Mouse (Mus musculus) stomach, embryonic 15.5 days (tissue): ENCODE measurements at regions not wholly inside any gene's neighbourhood (a gene's known extent, or its start where the extent isn't known, plus 50 kb on each side); places are given as distances from the start of the nearest gene placed in this dataset.

Source experiments
- ATAC-seq: fragments of 200-750 bp; cut with Nextera tagmentation; 2 replicates; pipeline ENCODE4 v1.8.0; 2017; ENCODE audit warnings: low read depth, moderate number of reproducible peaks, moderate TSS enrichment; ENCODE audit not compliant: insufficient read depth, low FRiP score
- H3K27ac ChIP-seq: fragments of 300-500 bp; sonication (generic); 2 replicates; pipeline ENCODE4 v1.5.1; 2015; ENCODE audit warnings: mild to moderate bottlenecking, inconsistent platforms
- H3K27me3 ChIP-seq: fragments of 300-500 bp; sonication (generic); replicated peaks from 2 replicates; pipeline ENCODE4 v1.6.1; 2015; ENCODE audit warnings: inconsistent platforms
- H3K36me3 ChIP-seq: fragments of 300-500 bp; sonication (generic); 2 replicates; pipeline ENCODE4 v1.6.1; 2015; ENCODE audit warnings: inconsistent platforms
- H3K4me1 ChIP-seq: fragments of 300-500 bp; sonication (generic); 2 replicates; pipeline ENCODE4 v1.6.1; 2015; ENCODE audit warnings: inconsistent platforms
- H3K4me2 ChIP-seq: fragments of 300-500 bp; sonication (generic); 2 replicates; pipeline ENCODE4 v1.6.1; 2015; ENCODE audit warnings: mild to moderate bottlenecking, inconsistent platforms
- H3K4me3 ChIP-seq: fragments of 300-500 bp; sonication (generic); replicated peaks from 2 replicates; pipeline ENCODE4 v1.5.1; 2015; ENCODE audit warnings: inconsistent platforms
- H3K9ac ChIP-seq: fragments of 300-500 bp; sonication (generic); 2 replicates; pipeline ENCODE4 v1.6.1; 2015; ENCODE audit warnings: inconsistent platforms
- H3K9me3 ChIP-seq: fragments of 300-500 bp; sonication (generic); 2 replicates; pipeline ENCODE4 v1.6.1; 2016; ENCODE audit warnings: inconsistent platforms
- WGBS: fragments of 180-500 bp; shearing (Covaris S2); methylation state at CpG from one replicate; pipeline ENCODE4 v1.1.7; 2015; 5-methylcytosine and 5-hydroxymethylcytosine counted together

DNA sequence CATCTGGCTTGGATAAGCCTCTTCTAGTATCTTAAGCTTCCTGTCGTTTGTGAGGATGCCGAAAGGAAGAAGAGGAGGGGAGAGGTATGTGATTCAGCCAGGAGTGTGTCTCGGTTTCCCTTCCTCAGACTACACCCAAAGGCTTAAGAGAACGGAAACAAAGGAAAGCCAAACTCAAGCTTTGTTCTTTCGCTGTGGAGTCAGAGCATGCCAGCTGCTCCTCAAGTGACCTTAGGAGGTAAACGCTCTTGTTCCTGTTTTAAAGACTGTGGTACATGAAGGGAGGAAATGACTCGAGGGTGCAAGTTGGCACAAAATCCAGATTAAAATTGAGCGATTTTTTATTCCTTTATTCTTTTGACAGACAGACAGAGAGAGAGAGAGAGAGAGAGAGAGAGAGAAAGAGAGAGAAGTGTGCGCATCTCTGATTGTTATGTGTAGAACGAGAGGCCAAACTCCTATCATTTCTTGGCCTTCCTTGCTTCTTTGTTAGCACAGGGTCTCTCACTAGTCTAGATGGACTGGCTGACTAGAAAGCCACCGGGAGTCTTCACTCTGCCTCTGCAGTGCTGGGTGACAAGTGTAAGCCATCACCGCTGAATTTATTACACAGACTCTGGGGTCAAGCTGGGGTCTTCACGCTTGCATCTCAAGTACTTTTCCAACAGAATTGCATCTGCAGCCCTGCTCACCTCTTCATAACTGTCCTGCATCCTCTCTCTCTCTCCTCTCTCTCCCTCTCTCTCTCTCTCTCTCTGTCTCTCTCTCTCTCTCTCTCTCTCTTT is 151.5 kb upstream of the Pde3a start:
- Histone ChIP-seq H3K9ac (no peak overlapping the region), H3K36me3 (no peaks in the 10 kb centered on the region), H3K9me3 (no peaks in the 10 kb centered on the region), H3K4me3 (no peak overlapping the region), H3K4me2 (no peak overlapping the region), H3K27ac (no peak overlapping the region), H3K4me1 (no peaks in the 10 kb centered on the region), H3K27me3 (no peaks in the 10 kb centered on the region)
- 40% methylated on average over 13 of the region's 13 CpGs for WGBS
- ATAC-seq = no peak

DNA sequence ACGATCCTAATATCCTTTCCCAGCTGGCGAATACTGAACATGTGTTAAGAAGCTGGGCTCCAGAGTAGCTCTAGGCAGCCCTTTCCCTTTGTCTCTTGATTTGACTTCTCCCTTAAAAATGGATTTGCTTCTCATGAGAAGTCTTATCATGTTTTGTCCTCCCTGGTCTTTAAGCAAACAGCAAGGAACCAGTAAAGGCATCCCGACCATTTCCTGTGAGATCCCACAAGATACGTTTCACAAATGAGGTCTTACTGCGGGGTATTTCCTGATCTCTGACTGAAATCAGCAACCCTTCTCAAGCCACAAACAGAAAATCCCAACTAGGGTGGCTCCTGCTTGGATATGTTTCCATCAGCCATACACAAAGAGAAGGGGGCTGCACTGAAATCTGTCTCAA is 130.8 kb upstream of the Pde3a start:
- no peak overlapping the region for H3K9ac ChIP-seq
- H3K36me3 ChIP-seq = no peaks in the 10 kb centered on the region
- H3K4me3 ChIP-seq = no peak overlapping the region
- no peak overlapping the region for H3K27ac ChIP-seq
- no peak overlapping the region for H3K4me2 ChIP-seq
- no peak for ATAC-seq
- 49% methylated on average over 5 of the region's 5 CpGs for WGBS
- no peaks in the 10 kb centered on the region for H3K27me3 ChIP-seq
- no peaks in the 10 kb centered on the region for H3K4me1 ChIP-seq
- H3K9me3 ChIP-seq = no peaks in the 10 kb centered on the region

DNA sequence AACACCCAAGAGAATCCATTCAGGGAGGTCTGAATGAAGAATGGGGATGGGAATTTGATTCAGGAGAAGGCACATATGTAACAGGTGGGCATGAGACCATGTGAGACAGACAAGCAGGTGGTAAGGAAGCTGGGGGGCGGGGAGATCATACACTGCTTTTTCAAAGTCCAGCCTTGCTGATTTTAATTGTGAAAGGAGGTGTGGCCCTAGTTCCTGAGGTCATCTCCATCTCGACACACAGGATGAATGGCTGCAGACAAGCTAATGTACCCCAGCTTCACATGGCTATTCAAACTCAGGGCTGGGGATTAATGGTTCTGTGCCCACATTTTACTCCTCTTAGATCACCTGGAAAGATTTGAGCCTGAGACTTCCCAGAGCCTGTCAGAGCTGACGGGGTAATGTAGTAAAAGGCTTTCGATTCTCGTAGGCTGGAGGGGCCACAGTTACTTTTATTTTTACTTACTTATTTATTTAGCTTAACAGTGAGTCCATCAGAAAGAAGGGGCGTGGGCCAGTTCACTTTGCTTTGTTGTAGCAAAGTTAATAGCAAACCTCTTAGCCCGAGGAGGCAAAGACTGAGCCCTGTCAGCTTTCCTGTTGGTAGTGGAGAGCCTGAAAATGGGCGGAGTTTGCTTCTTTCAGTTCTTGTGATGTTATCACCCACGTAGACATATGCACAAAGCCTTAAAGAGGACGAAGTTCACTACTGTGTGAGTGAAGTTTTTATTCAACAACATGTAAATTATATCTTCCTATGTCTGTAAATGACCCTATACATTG is 122.3 kb upstream of the Pde3a start:
- Histone ChIP-seq H3K27ac (no peak overlapping the region), H3K4me1 (no peaks in the 10 kb centered on the region), H3K9me3 (no peaks in the 10 kb centered on the region), H3K9ac (no peak overlapping the region), H3K27me3 (no peaks in the 10 kb centered on the region), H3K4me2 (no peak overlapping the region), H3K36me3 (no peaks in the 10 kb centered on the region), H3K4me3 (no peak overlapping the region)
- 42% methylated on average over 10 of the region's 10 CpGs for WGBS
- no peak; the same call in 1 of the 2 replicates for ATAC-seq

DNA sequence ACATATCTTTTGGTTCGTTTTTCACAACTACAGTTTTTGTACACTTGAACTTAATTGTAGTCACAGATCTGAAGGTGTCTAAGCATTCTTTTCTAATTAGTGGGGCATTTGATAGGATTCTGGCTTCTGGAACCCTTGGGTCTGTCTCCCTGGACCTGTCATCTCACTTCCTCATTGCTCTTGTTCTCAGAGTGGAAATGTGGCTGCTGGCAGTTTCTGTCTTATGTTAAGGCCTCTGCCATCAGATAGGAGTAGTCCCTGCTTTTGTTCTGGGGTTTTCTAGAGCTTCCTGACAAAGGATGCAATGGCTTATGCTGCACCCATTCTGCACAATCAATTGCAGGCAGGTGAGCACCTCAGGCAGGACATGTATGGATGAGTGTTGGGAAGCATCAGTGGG is 119.5 kb upstream of the Pde3a start:
- no peaks in the 10 kb centered on the region for H3K9me3 ChIP-seq
- ATAC-seq = no peak
- H3K36me3 ChIP-seq = no peaks in the 10 kb centered on the region
- no peak overlapping the region for H3K4me2 ChIP-seq
- no peak overlapping the region for H3K9ac ChIP-seq
- H3K4me3 ChIP-seq = no peak overlapping the region
- H3K27ac ChIP-seq = no peak overlapping the region
- no peaks in the 10 kb centered on the region for H3K27me3 ChIP-seq
- 76% methylated on average over 1 of the region's 1 CpGs for WGBS
- H3K4me1 ChIP-seq = no peaks in the 10 kb centered on the region; the same call in 1 of the 2 replicates

DNA sequence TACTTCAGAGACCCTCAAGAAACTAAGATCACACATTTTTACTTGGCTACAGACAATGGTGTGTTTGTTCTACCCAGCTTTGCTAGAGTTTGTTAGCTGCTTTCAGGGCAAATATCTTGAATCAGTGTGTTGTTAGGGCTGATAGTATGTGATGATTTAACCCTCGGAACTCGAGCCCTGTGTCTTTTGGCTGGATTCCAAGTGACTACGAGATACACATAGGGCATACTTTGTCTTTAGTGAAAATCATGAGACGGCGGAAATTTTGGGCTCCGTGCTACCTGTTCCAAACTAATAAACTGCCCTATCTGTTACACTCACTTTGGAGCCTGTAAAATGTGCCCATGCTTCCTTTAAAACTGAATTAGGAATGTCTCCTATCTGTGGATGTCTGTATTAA is 114.9 kb upstream of the Pde3a start:
- 60% methylated on average over 6 of the region's 6 CpGs for WGBS
- Histone ChIP-seq H3K9me3 (no peaks in the 10 kb centered on the region), H3K27ac (no peak overlapping the region), H3K27me3 (no peaks in the 10 kb centered on the region), H3K4me1 (no peaks in the 10 kb centered on the region; the same call in 1 of the 2 replicates), H3K36me3 (no peaks in the 10 kb centered on the region), H3K4me3 (no peak overlapping the region), H3K9ac (no peak overlapping the region), H3K4me2 (no peak overlapping the region)
- no peak for ATAC-seq

DNA sequence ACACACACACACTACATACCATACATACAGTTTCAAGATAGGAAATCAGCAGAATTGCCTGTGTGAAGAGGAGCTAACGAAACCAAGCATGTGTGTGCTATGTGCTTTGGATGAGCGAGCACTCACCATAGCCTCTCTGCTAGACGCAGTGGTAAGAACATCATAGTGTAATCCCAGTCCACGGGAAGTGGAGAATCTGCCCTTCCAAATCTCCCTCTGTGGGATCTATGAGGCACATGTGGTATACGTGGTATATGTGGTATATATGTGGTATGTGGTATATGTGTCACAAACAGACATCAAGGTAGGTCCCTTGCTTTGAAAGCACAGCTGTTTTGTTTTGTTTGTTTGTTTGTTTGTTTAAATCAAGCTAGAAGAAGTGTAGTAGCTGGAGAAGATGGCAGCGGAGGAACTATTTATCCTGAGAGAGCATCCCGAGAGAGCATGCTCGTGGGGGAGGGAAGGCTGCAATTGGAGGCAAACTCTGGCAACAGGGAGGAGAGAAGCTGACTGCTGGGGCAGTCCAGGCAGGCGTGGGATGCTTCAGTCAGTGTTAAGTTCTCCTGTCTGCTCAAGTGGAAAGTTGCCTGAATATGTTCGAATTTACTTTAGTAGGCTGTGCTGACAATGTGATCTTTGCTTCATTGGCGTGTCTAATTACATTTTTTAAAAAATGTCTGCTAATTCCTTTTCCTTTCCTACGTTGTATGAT is 112.2 kb upstream of the Pde3a start:
- Histone ChIP-seq H3K9me3 (no peaks in the 10 kb centered on the region), H3K36me3 (no peaks in the 10 kb centered on the region), H3K27ac (no peak overlapping the region), H3K4me2 (no peak overlapping the region), H3K9ac (no peak overlapping the region), H3K4me3 (no peak overlapping the region), H3K27me3 (no peaks in the 10 kb centered on the region), H3K4me1 (no peaks in the 10 kb centered on the region; the same call in 1 of the 2 replicates)
- 69% methylated on average over 12 of the region's 12 CpGs for WGBS
- no peak for ATAC-seq

DNA sequence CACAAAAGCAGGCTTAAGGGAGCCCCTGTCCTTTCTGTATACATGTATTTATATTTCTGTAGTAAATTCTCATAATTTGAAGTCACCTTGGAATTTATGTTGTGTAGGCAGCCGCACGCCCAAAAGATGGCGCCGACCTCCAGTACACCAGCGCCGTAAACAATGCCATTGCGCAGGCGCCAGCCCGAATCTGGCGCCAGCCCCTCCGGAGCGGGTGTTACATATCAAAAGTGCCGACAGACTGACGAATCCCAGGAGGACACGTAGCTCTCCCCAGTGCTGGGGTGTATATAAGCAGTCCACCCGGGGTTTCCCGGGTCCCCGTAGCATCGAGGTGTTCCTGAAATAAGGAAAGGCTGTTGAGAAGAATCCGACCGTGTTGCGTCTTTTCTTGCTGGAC is 108.1 kb upstream of the Pde3a start:
- WGBS = 88% methylated on average over 22 of the region's 22 CpGs
- ATAC-seq = no peak
- Histone ChIP-seq H3K9me3 (no peaks in the 10 kb centered on the region), H3K4me1 (no peaks in the 10 kb centered on the region), H3K27me3 (no peaks in the 10 kb centered on the region), H3K9ac (no peak overlapping the region), H3K27ac (no peak overlapping the region), H3K36me3 (no peaks in the 10 kb centered on the region), H3K4me3 (no peak overlapping the region), H3K4me2 (no peak overlapping the region)

DNA sequence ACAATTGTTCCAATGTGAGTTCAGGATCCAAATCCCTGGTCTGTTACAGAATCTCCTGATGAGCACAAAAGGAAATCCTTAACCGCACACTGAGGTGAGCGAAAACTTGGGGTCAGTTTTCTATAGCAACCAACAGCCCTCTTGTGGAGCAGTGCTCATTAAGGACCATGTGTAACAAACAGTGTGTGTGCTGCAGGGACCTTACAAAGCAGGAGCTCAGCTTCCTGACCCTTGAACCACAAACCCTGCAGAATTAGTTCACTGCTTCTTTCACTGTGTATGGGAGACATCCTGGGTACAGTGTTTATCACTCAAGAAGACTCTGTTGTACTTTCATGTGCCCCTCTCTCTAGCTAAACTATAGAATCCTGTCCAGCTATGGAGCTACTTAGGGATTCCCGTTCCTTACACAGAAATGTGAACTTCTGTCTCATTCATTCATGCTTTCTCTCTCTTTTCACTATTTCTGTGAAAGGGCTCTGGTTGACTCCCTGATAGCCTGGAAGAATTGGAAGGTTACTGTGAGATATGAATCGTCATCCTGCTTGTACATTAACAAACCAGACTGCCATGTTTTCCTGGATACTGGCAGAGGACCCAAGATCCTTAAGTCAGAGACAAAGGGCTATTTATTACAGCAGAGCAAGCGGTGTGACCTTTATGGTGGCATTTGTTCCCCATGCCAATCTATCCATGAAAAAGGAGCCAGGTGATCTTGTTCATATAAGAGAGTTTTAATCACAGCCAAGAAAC is 100.5 kb upstream of the Pde3a start:
- Histone ChIP-seq H3K4me1 (no peaks in the 10 kb centered on the region), H3K27me3 (no peaks in the 10 kb centered on the region), H3K9me3 (no peaks in the 10 kb centered on the region), H3K27ac (no peak overlapping the region), H3K4me2 (no peak overlapping the region), H3K4me3 (no peak overlapping the region), H3K36me3 (no peaks in the 10 kb centered on the region), H3K9ac (no peak overlapping the region)
- no peak for ATAC-seq
- WGBS = 73% methylated on average over 5 of the region's 5 CpGs

DNA sequence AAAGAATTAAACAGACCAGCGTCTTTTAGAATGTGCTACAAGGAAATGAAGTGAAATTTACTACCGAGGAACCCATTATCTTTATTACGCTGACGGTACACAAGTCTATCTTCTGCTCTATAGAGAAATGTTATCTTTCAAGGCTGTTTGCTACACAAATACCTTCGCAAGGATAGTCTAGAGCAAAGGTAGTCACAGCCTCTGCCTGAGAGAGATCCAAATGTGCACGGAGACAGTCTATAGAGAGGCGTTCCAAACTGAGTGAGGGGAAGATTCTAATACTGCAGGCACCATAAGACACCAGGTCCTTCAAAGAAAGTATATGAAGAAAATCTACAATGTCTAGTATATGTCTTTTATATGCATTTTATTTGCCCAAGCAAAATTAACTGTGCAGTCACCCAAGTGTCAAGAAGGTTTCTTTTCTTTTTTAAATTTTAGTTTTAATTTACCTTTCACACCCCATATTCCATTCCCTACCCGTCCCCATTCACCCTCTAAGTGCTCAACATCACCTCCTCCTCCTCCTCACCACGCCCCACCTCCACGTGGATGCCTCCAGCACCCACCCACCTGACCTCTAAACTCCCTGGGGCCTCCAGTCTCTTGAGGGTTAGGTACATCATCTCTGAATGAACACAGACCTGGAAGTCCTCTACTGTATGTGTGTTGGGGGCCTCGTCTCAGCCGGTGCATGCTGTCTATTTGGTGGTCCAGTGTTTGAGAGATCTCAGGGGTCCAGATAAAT is 99.7 kb upstream of the Pde3a start:
- no peak overlapping the region for H3K9ac ChIP-seq
- no peaks in the 10 kb centered on the region for H3K27me3 ChIP-seq
- no peaks in the 10 kb centered on the region for H3K4me1 ChIP-seq
- no peak overlapping the region for H3K27ac ChIP-seq
- no peaks in the 10 kb centered on the region for H3K36me3 ChIP-seq
- no peak overlapping the region for H3K4me2 ChIP-seq
- H3K4me3 ChIP-seq = no peak overlapping the region
- 74% methylated on average over 12 of the region's 12 CpGs for WGBS
- H3K9me3 ChIP-seq = no peaks in the 10 kb centered on the region
- ATAC-seq = no peak

DNA sequence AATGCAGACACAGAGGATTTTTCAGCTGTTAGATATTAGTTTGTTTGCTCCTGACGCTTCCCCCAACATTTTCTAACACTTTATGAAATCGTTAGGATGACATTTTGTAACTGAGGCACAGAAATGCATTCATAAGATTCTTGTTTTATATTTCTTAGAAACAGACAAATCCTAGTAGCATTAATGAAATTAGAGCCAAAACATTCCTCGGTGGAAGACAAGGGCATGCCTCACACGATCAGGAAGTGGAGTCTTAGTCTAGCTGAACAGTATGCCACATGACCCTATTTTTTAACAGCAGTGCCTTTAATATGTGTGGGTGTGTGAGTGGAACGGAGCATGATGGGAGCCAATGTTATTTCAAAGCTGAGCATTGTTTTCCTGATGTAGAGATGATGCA is 89.7 kb upstream of the Pde3a start:
- no peaks in the 10 kb centered on the region for H3K4me1 ChIP-seq
- H3K4me3 ChIP-seq = no peak overlapping the region
- 52% methylated on average over 5 of the region's 5 CpGs for WGBS
- H3K27me3 ChIP-seq = no peaks in the 10 kb centered on the region
- no peak overlapping the region for H3K27ac ChIP-seq
- peaks cover 3% of the 10 kb centered on the region; the same call in 1 of the 2 replicates for H3K9me3 ChIP-seq
- no peak overlapping the region for H3K4me2 ChIP-seq
- no peaks in the 10 kb centered on the region for H3K36me3 ChIP-seq
- H3K9ac ChIP-seq = no peak overlapping the region
- no peak for ATAC-seq

DNA sequence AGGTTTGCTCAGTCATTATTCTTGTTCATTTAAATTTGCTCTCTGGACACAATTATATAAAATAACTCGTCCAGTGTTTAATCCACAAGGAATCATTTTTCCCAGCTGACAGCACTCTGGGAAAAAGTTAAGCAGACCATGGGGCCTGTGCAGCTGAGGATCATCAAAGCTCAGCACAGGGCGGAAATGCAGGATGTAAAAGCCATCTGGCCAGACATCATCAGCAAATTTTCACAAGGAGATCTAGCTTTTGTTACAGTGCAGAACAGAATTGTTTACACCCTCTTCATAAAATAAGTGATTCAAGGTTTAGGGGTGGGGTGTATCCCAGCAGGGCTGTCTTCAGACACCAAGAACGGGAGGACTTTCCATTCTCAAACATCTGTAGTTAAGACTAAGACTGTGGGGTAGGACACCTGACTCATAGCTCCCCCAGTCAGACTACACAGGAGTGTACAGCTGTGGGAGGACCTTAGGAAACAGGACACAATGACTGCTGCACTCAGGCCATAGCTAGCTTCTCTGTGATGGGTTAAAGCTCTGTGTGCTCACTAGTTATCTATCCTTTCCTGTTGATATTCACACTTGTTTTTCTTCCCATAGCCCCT is 87.3 kb upstream of the Pde3a start:
- WGBS = 33% methylated on average over 3 of the region's 3 CpGs
- no peaks in the 10 kb centered on the region for H3K9me3 ChIP-seq
- H3K27ac ChIP-seq = peak overlapping the region; percentile 78
- no peaks in the 10 kb centered on the region for H3K4me1 ChIP-seq
- H3K9ac ChIP-seq = no peak overlapping the region
- ATAC-seq = peak; percentile 82
- H3K36me3 ChIP-seq = no peaks in the 10 kb centered on the region
- H3K4me3 ChIP-seq = no peak overlapping the region
- no peaks in the 10 kb centered on the region for H3K27me3 ChIP-seq
- no peak overlapping the region for H3K4me2 ChIP-seq
